Mouse (Mus musculus) myocyte (in vitro differentiated cells): ENCODE measurements around the gene Mff. TPM values are rescaled to one million over a fixed set of nuclear protein-coding genes. Genes with fewer than 3 reads are reported as not detected.

Source experiments
- H3K27me3 ChIP-seq: one replicate; pipeline ENCODE4 v1.6.1; 2011; ENCODE audit not compliant: control insufficient read depth, insufficient read depth, insufficient read length
- H3K36me3 ChIP-seq: one replicate; pipeline ENCODE4 v1.6.1; 2011; ENCODE audit not compliant: control insufficient read depth, insufficient read depth
- H3K4me2 ChIP-seq: one replicate; pipeline ENCODE4 v1.6.1; 2011; ENCODE audit warnings: low read depth, control low read depth
- H3K4me3 ChIP-seq: one replicate; pipeline ENCODE4 v1.5.1; 2011; ENCODE audit warnings: mild to moderate bottlenecking, control low read depth, moderate library complexity
- H3K79me2 ChIP-seq: one replicate; pipeline ENCODE4 v1.6.1; 2011; ENCODE audit not compliant: control insufficient read depth, insufficient read depth
- H3ac ChIP-seq: one replicate; pipeline ENCODE4 v1.6.1; 2011; ENCODE audit not compliant: control insufficient read depth, insufficient read length
- CEBPB ChIP-seq: IDR thresholded peaks from 2 replicates; pipeline ENCODE4 v1.6.1; 2011; ENCODE audit warnings: mild to moderate bottlenecking, moderate library complexity; ENCODE audit not compliant: poor library complexity, insufficient read depth, severe bottlenecking
- E2F4 ChIP-seq: IDR thresholded peaks from one replicate; pipeline ENCODE4 v1.6.1; 2011; ENCODE audit warnings: mild to moderate bottlenecking, control low read depth, moderate library complexity; ENCODE audit not compliant: insufficient read depth
- MAX ChIP-seq: IDR thresholded peaks from one replicate; pipeline ENCODE4 v1.6.1; 2011; ENCODE audit warnings: low read depth, mild to moderate bottlenecking, control low read depth
- MYOD1 ChIP-seq, 3 experiments: IDR thresholded peaks; one replicate each; pipeline ENCODE4 v1.6.1; 2011; ENCODE audit warnings: control low read depth in 2 of 3, low read depth in 2 of 3, mild to moderate bottlenecking in 2 of 3, moderate library complexity in 1 of 3; ENCODE audit not compliant: insufficient read length in 2 of 3, control insufficient read depth in 1 of 3
- MYOG ChIP-seq, 3 experiments: IDR thresholded peaks; one replicate each; pipeline ENCODE4 v1.6.1; 2011; ENCODE audit warnings: control low read depth in 2 of 3, low read depth in 2 of 3, mild to moderate bottlenecking in 2 of 3; ENCODE audit not compliant: insufficient read length in 2 of 3, control insufficient read depth in 1 of 3, insufficient read depth in 1 of 3
- POLR2A ChIP-seq: IDR thresholded peaks from one replicate; pipeline ENCODE4 v1.6.1; 2011; ENCODE audit warnings: low read depth, mild to moderate bottlenecking, control low read depth, moderate library complexity; ENCODE audit not compliant: insufficient read length
- POLR2AphosphoS2 ChIP-seq: IDR thresholded peaks from one replicate; pipeline ENCODE4 v1.6.1; 2011; ENCODE audit warnings: low read depth, control low read depth; ENCODE audit not compliant: insufficient read length
- REST ChIP-seq: IDR thresholded peaks from one replicate; pipeline ENCODE4 v1.6.1; 2011; ENCODE audit warnings: mild to moderate bottlenecking, control low read depth, moderate library complexity; ENCODE audit not compliant: insufficient read depth, insufficient read length
- SRF ChIP-seq: IDR thresholded peaks from one replicate; pipeline ENCODE4 v1.6.1; 2011; ENCODE audit warnings: low read depth; ENCODE audit not compliant: control insufficient read depth, insufficient read length
- TCF12 ChIP-seq: IDR thresholded peaks from one replicate; pipeline ENCODE4 v1.6.1; 2011; ENCODE audit warnings: mild to moderate bottlenecking, control low read depth; ENCODE audit not compliant: poor library complexity, insufficient read depth, severe bottlenecking
- TCF3 ChIP-seq: IDR thresholded peaks from one replicate; pipeline ENCODE4 v1.6.1; 2011; ENCODE audit warnings: low read depth, control low read depth; ENCODE audit not compliant: insufficient read length
- USF1 ChIP-seq: IDR thresholded peaks from one replicate; pipeline ENCODE4 v1.6.1; 2011; ENCODE audit warnings: low read depth, mild to moderate bottlenecking, control low read depth, moderate library complexity
- polyA plus RNA-seq: library from polyadenylated mRNA; unstranded; fragments of >200 nt; fragmentation: generic; extraction: Trizol; gene quantifications from one replicate; pipeline ENCODE4 v1.2.1, GENCODE M21; 2012; ENCODE audit warnings: missing spikeins

Gene Mff
- polyA plus RNA-seq, 1 experiment, result 121 TPM

- Histone ChIP-seq H3K36me3 (peaks cover 17% of the 10 kb centered on the region), H3K4me2 (no peak overlapping the region), H3K27me3 (no peaks in the 10 kb centered on the region), H3K79me2 (no peaks in the 10 kb centered on the region), H3ac (no peak overlapping the region), H3K4me3 (no peak overlapping the region)
- no peak for TF ChIP-seq CEBPB
- no peak for TF ChIP-seq USF1
- TF ChIP-seq POLR2AphosphoS2, result no peak
- no peak for TF ChIP-seq MYOG (IDR thresholded peaks at IDR 0.05; ENCODE audit: control insufficient read depth in 1 of 3, insufficient read depth in 1 of 3, insufficient read length in 2 of 3, low read depth in 2 of 3)
- no peak for TF ChIP-seq MAX
- TF ChIP-seq POLR2A, result no peak
- TF ChIP-seq SRF, result no peak
- no peak for TF ChIP-seq E2F4
- TF ChIP-seq TCF12, result no peak
Observed at GRCm38 (mm10) chr1:82759520-82759919, 34.8 kb downstream of the Mff start.

GRCm38 (mm10) chr1:82761454-82762169, 36.9 kb downstream of the Mff start:
- H3ac ChIP-seq, result no peak overlapping the region
- H3K4me3 ChIP-seq, result no peak overlapping the region
- TF ChIP-seq TCF3 (no peak), MYOD1 (IDR thresholded peaks at IDR 0.05; ENCODE audit: control insufficient read depth in 1 of 3, insufficient read length in 2 of 3, low read depth in 2 of 3) (no peak), POLR2AphosphoS2 (no peak)
- H3K27me3 ChIP-seq, result no peaks in the 10 kb centered on the region
- peaks cover 7% of the 10 kb centered on the region for H3K36me3 ChIP-seq
- H3K79me2 ChIP-seq, result no peaks in the 10 kb centered on the region
- H3K4me2 ChIP-seq, result no peak overlapping the region

- Histone ChIP-seq H3K79me2 (no peaks in the 10 kb centered on the region), H3K27me3 (no peaks in the 10 kb centered on the region), H3ac (no peak overlapping the region), H3K36me3 (peaks cover 7% of the 10 kb centered on the region), H3K4me3 (no peak overlapping the region), H3K4me2 (no peak overlapping the region)
- TF ChIP-seq E2F4 (no peak), SRF (no peak), MYOD1 (IDR thresholded peaks at IDR 0.05; ENCODE audit: control insufficient read depth in 1 of 3, insufficient read length in 2 of 3, low read depth in 2 of 3) (no peak)
Observed at GRCm38 (mm10) chr1:82762274-82762673, 37.6 kb downstream of the Mff start.

GRCm38 (mm10) chr1:82766227-82766626, 41.5 kb downstream of the Mff start:
- no peaks in the 10 kb centered on the region for H3K79me2 ChIP-seq
- peaks cover 7% of the 10 kb centered on the region for H3K36me3 ChIP-seq
- H3K27me3 ChIP-seq, result no peaks in the 10 kb centered on the region
- H3K4me3 ChIP-seq, result no peak overlapping the region
- H3K4me2 ChIP-seq, result no peak overlapping the region
- TF ChIP-seq TCF12 (no peak), MYOD1 (IDR thresholded peaks at IDR 0.05; ENCODE audit: control insufficient read depth in 1 of 3, insufficient read length in 2 of 3, low read depth in 2 of 3) (no peak), MAX (no peak), CEBPB (no peak), REST (no peak), MYOG (IDR thresholded peaks at IDR 0.05; ENCODE audit: control insufficient read depth in 1 of 3, insufficient read depth in 1 of 3, insufficient read length in 2 of 3, low read depth in 2 of 3) (no peak), SRF (no peak), POLR2A (no peak), USF1 (no peak), E2F4 (no peak), POLR2AphosphoS2 (no peak), TCF3 (no peak)
- H3ac ChIP-seq, result no peak overlapping the region

GRCm38 (mm10) chr1:82766641-82767040, 42.0 kb downstream of the Mff start:
- TF ChIP-seq MAX (no peak), TCF12 (no peak), TCF3 (no peak), USF1 (no peak), MYOD1 (IDR thresholded peaks at IDR 0.05; ENCODE audit: control insufficient read depth in 1 of 3, insufficient read length in 2 of 3, low read depth in 2 of 3) (no peak)
- no peak overlapping the region for H3K4me2 ChIP-seq
- no peaks in the 10 kb centered on the region for H3K27me3 ChIP-seq
- H3K79me2 ChIP-seq, result no peaks in the 10 kb centered on the region
- no peak overlapping the region for H3K4me3 ChIP-seq
- H3ac ChIP-seq, result no peak overlapping the region
- peaks cover 7% of the 10 kb centered on the region for H3K36me3 ChIP-seq
